Mouse (Mus musculus) liver, adult 2 months (tissue): ENCODE measurements around the gene Cdh23.

Experiments used
- CTCF ChIP-seq: fragments of 200-500 bp; IDR thresholded peaks from 2 replicates; pipeline ENCODE4 v1.5.1; 2011; ENCODE audit warnings: low read depth, low read length, control low read depth
- POLR2A ChIP-seq: fragments of 200-500 bp; IDR thresholded peaks from 2 replicates; pipeline ENCODE4 v1.6.1; 2011; ENCODE audit warnings: low read length, control low read depth; ENCODE audit not compliant: insufficient read depth; ENCODE audit errors: extremely low read depth

DNA sequence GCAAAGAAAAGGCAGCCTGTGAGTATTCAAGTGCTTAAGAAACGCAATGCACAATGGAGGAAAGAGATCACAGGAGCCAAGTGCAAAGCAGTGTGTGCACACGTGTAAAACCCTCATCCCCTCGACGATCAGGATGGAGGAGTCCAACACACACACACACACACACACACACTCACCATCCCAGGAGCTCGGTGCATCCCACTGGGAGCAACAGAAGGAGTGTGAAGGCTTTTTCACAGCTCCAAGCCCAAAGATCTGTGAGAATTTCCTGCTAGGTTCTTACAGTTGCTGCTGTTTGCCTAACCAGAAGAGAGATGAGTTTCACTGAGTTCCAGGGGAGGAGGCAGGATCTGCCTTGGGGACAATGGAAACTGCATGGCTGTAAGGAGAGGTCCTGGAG, 35.5 kb upstream of the Cdh23 start:
- TF ChIP-seq CTCF (no peak), POLR2A (no peak)
